Mouse (Mus musculus): ENCODE data around the gene Cpb2. TPM values are rescaled to one million over a fixed set of nuclear protein-coding genes. Genes with fewer than 3 reads are reported as not detected.

Cpb2 gene
- polyA plus RNA-seq, 1 experiment from 2014 or later, result 44.2 TPM

DNA sequence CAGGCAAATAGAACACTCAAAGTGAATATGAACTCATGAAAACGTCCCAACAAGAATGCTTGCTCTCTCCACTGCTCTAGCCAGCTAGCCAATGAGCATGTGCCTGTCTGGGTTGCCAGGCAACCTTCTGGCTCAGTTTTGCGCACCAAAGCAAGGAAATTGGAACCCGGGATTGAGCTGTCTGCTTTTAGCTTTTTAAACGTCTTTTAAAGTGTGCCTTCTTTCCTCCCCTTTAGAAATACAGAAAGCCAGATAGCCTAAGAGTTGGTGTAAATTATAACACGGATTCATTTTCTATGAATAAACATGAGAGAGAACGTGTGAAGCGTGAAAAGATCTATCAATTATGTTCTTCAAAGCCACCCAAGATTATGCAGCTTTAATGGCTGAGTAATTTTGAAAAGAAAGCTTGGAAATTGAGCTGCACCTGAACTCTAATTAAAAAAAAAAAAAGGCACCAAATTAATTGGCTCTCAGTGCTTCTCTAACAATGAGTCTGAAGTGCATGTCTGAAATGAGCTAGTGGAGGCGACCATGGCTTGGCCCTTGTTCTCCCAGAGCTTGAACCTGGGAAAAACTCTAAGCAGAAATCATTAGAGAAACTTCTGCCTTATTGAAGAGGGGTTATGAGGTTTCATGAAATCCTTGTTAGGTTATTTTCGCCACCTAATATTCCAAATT lies 6.0 kb upstream of the Cpb2 start:
- H3K4me2 ChIP-seq, result no peak overlapping the region
- H3K27ac ChIP-seq (ENCODE audit: low read depth, low read length), result no peak overlapping the region
- no peaks in the 10 kb centered on the region; the same call in 1 of the 2 replicates for H3K4me1 ChIP-seq (replicated peaks; ENCODE audit: control insufficient read depth, insufficient read depth, low read length)
- H3K4me3 ChIP-seq (ENCODE audit: low read depth, low read length), result no peak overlapping the region
- ATAC-seq (replicated peaks; ENCODE audit: low FRiP score) (no peak), DNase-seq (ENCODE audit: low spot score) (no peak)
- no peaks in the 10 kb centered on the region for H3K36me3 ChIP-seq (ENCODE audit: control insufficient read depth, insufficient read depth, low read length)
- H3K27me3 ChIP-seq (replicated peaks; ENCODE audit: control insufficient read depth, insufficient read depth, low read length), result no peaks in the 10 kb centered on the region
- H3K9ac ChIP-seq (ENCODE audit: low read depth, low read length), result no peak overlapping the region
- H3K9me3 ChIP-seq (ENCODE audit: control insufficient read depth, low read length), result no peaks in the 10 kb centered on the region
- 69% methylated on average over 9 of the region's 9 CpGs for WGBS

DNA sequence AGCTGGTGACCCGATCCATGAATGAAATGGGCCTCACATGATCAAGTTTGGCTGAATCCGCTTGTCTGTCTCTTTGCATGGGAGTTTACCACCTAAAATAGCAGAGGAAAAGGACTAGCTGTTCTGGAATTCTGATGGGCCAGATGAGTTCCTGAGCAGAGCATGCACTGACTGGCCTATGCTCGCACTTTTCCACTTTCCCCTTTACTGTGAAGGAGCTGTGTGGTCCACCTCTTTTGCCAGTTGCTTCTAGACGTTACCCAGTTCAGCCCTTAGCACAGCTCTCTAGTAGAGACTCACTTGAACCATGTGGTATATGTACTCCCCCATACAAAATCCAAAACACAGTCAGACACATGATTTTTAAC lies 5.5 kb upstream of the Cpb2 start:
- Histone ChIP-seq H3K27me3 (replicated peaks; ENCODE audit: control insufficient read depth, insufficient read depth, low read length) (no peaks in the 10 kb centered on the region), H3K4me3 (ENCODE audit: low read depth, low read length) (no peak overlapping the region), H3K27ac (ENCODE audit: low read depth, low read length) (no peak overlapping the region), H3K4me1 (replicated peaks; ENCODE audit: control insufficient read depth, insufficient read depth, low read length) (no peaks in the 10 kb centered on the region; the same call in 1 of the 2 replicates), H3K9me3 (ENCODE audit: control insufficient read depth, low read length) (no peaks in the 10 kb centered on the region), H3K4me2 (no peak overlapping the region), H3K9ac (ENCODE audit: low read depth, low read length) (no peak overlapping the region), H3K36me3 (ENCODE audit: control insufficient read depth, insufficient read depth, low read length) (no peaks in the 10 kb centered on the region)
- WGBS, result 79% methylated on average over 4 of the region's 4 CpGs
- ATAC-seq (replicated peaks; ENCODE audit: low FRiP score) (no peak), DNase-seq (ENCODE audit: low spot score) (no peak)

DNA sequence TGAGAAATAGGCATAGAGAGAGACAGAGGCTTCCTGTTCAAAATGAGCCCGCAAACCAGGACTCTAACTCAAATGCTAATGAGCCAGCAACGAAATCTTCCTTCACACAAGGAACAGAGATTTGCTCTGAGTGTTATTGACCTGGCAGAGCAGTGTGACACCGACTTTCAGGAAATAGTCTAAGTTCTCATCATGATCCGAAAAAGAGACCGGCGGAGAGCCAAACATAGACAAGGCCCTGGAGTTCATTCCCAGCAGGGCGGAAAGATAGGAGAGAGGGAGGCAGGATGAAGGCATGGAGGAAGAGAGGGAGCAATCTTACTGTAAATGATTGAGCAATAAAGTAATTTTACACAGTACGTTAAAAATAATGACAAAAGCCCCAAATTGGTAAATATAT lies 5.0 kb upstream of the Cpb2 start:
- no peak overlapping the region for H3K9ac ChIP-seq (ENCODE audit: low read depth, low read length)
- H3K4me2 ChIP-seq, result no peak overlapping the region
- ATAC-seq (replicated peaks; ENCODE audit: low FRiP score) (no peak), DNase-seq (ENCODE audit: low spot score) (no peak)
- H3K27ac ChIP-seq (ENCODE audit: low read depth, low read length), result no peak overlapping the region
- H3K36me3 ChIP-seq (ENCODE audit: control insufficient read depth, insufficient read depth, low read length), result no peaks in the 10 kb centered on the region
- H3K27me3 ChIP-seq (replicated peaks; ENCODE audit: control insufficient read depth, insufficient read depth, low read length), result no peaks in the 10 kb centered on the region
- WGBS, result 86% methylated on average over 8 of the region's 8 CpGs
- H3K4me1 ChIP-seq (replicated peaks; ENCODE audit: control insufficient read depth, insufficient read depth, low read length), result no peaks in the 10 kb centered on the region; the same call in 1 of the 2 replicates
- H3K9me3 ChIP-seq (ENCODE audit: control insufficient read depth, low read length), result no peaks in the 10 kb centered on the region
- H3K4me3 ChIP-seq (ENCODE audit: low read depth, low read length), result no peak overlapping the region

DNA sequence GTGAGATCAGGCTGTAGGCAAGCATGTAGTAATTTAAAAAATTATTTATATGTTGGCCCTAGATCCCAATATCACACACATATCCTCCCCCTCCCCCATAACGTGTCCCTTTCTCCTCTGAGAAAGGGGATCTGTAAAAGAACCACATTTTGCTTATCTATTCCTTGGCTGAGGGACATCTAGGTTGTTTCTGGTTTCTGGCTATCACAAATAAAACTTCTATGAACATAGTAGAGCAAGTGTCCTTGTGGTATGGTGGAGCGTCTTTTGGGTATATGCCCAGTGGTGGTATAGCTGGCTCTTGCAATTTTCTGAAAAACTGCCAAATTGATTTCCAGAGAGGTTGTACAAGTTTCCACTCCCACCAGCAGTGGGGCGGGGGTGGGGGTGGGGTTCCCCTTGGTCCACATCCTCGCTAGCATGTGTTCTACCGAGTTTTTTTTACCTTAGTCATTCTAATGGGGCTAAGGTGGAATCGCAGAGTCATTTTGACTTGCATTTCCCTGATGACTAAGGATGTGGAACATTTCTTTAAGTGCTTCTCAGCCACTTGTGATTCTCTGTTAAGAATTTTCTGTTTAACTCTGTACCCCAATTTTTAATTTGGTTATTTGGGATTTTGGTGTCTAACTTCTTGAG lies 3.9 kb upstream of the Cpb2 start:
- 54% methylated on average over 6 of the region's 6 CpGs for WGBS
- Histone ChIP-seq H3K4me1 (replicated peaks; ENCODE audit: control insufficient read depth, insufficient read depth, low read length) (no peaks in the 10 kb centered on the region; the same call in 1 of the 2 replicates), H3K27me3 (replicated peaks; ENCODE audit: control insufficient read depth, insufficient read depth, low read length) (no peaks in the 10 kb centered on the region), H3K4me3 (ENCODE audit: low read depth, low read length) (no peak overlapping the region), H3K36me3 (ENCODE audit: control insufficient read depth, insufficient read depth, low read length) (no peaks in the 10 kb centered on the region), H3K27ac (ENCODE audit: low read depth, low read length) (no peak overlapping the region), H3K9me3 (ENCODE audit: control insufficient read depth, low read length) (no peaks in the 10 kb centered on the region), H3K4me2 (no peak overlapping the region), H3K9ac (ENCODE audit: low read depth, low read length) (no peak overlapping the region)
- no peak for ATAC-seq (replicated peaks; ENCODE audit: low FRiP score)
- no peak for DNase-seq (ENCODE audit: low spot score)

DNA sequence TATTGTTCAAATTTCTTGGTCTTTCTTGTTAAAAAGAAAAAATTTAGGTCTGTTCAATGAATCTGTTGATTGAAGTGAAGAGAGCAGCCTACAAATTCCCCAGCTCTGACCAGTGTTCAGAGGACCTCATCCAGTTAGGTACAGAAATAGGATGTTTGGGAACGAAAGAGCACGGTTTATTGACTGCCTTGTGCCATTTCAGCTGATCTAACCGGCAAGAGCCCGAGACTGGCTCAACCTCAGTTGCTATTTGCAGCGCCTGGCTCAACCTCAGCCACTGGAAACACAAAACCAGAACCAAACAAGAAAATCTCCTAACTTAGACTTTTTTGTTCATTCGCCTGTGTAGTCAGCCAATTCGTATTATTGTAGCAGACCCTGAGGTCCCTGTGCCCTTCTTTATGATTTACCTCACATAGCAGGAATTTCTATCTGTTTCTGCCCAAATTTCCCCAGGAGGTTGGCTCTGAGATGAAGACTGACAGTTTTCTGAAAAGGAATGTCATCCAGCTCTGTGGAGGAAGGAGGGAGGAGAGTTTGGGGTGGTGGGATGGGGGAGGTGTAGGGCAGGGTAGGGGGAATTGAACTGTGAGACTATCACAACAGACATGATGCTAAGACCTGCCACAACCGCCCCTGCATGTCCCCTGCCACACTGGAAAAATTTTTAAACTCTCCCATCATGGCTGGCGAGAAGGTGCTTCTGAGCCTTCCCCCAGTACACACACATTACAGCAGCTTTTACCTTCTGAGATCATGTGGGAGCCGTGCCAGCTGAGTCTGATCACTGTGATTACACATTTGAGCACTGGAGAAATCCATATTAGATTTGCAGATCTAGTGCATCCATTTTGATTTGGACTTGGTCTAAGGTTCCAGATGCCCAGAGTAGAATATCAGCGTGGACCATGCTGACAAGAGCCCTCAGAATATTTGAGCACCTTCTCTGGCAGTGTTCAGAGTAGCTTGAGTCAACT lies 4.2 kb downstream of the Cpb2 start:
- no peaks in the 10 kb centered on the region for H3K36me3 ChIP-seq (ENCODE audit: control insufficient read depth, insufficient read depth, low read length)
- ATAC-seq (replicated peaks; ENCODE audit: low FRiP score) (no peak), DNase-seq (ENCODE audit: low spot score) (no peak)
- no peaks in the 10 kb centered on the region for H3K4me1 ChIP-seq (replicated peaks; ENCODE audit: control insufficient read depth, insufficient read depth, low read length)
- no peak overlapping the region for H3K4me2 ChIP-seq
- WGBS, result 72% methylated on average over 11 of the region's 11 CpGs
- no peak overlapping the region for H3K27ac ChIP-seq (ENCODE audit: low read depth, low read length)
- no peak overlapping the region for H3K4me3 ChIP-seq (ENCODE audit: low read depth, low read length)
- H3K9ac ChIP-seq (ENCODE audit: low read depth, low read length), result no peak overlapping the region
- no peaks in the 10 kb centered on the region for H3K9me3 ChIP-seq (ENCODE audit: control insufficient read depth, low read length)
- H3K27me3 ChIP-seq (replicated peaks; ENCODE audit: control insufficient read depth, insufficient read depth, low read length), result no peaks in the 10 kb centered on the region

DNA sequence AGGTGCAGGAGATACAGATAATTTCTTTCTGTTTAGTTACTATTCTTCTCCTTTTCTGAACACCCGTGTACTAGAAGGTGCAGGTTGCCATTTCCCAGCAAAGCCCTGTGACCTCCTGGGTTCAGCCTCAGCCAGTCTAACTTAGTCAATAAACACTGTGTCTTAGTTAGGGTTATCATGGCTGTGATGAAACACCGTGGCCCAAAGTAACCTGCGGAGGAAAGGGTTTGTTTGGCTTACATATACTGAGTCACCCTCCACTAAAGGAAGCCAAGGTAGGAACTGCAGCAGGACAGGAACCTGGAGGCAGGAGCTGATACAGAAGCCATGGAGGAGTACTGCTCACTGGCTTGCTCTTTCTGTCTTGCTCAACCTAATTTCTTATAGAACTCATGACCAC lies 8.3 kb downstream of the Cpb2 start:
- H3K4me2 ChIP-seq, result no peak overlapping the region
- no peaks in the 10 kb centered on the region for H3K36me3 ChIP-seq (ENCODE audit: control insufficient read depth, insufficient read depth, low read length)
- H3K9me3 ChIP-seq (ENCODE audit: control insufficient read depth, low read length), result no peaks in the 10 kb centered on the region
- no peaks in the 10 kb centered on the region for H3K4me1 ChIP-seq (replicated peaks; ENCODE audit: control insufficient read depth, insufficient read depth, low read length)
- no peak overlapping the region for H3K9ac ChIP-seq (ENCODE audit: low read depth, low read length)
- no peak overlapping the region for H3K27ac ChIP-seq (ENCODE audit: low read depth, low read length)
- DNase-seq (ENCODE audit: low spot score) (no peak), ATAC-seq (replicated peaks; ENCODE audit: low FRiP score) (no peak)
- no peaks in the 10 kb centered on the region for H3K27me3 ChIP-seq (replicated peaks; ENCODE audit: control insufficient read depth, insufficient read depth, low read length)
- WGBS, result 69% methylated on average over 3 of the region's 3 CpGs
- H3K4me3 ChIP-seq (ENCODE audit: low read depth, low read length), result no peak overlapping the region

DNA sequence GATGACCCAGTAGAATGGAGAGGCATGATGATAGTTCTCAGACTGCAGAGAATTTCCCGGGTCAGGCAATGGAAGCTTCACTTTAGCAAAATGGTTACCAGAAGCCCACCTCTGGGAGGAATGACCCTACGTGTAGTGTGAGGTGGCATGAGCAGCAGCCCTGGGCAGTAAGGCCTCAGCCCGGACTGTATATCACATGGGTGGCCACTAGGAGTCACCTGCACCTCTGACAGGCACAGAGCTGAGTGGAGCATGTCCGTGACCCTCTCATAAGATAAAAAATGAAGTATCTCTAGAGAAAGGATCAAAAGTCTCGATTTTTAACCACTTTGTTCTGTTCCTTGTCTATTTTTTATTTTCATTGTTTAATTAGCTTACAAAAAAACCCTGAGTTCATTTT lies 14.4 kb downstream of the Cpb2 start:
- H3K4me1 ChIP-seq (replicated peaks; ENCODE audit: control insufficient read depth, insufficient read depth, low read length), result no peaks in the 10 kb centered on the region
- no peaks in the 10 kb centered on the region for H3K27me3 ChIP-seq (replicated peaks; ENCODE audit: control insufficient read depth, insufficient read depth, low read length)
- H3K9me3 ChIP-seq (ENCODE audit: control insufficient read depth, low read length), result no peaks in the 10 kb centered on the region
- no peak for ATAC-seq (replicated peaks; ENCODE audit: low FRiP score)
- no peak overlapping the region for H3K9ac ChIP-seq (ENCODE audit: low read depth, low read length)
- H3K4me2 ChIP-seq, result no peak overlapping the region
- DNase-seq (ENCODE audit: low spot score), result no peak
- WGBS, result 44% methylated on average over 5 of the region's 5 CpGs
- no peaks in the 10 kb centered on the region for H3K36me3 ChIP-seq (ENCODE audit: control insufficient read depth, insufficient read depth, low read length)
- H3K27ac ChIP-seq (ENCODE audit: low read depth, low read length), result no peak overlapping the region
- no peak overlapping the region for H3K4me3 ChIP-seq (ENCODE audit: low read depth, low read length)

DNA sequence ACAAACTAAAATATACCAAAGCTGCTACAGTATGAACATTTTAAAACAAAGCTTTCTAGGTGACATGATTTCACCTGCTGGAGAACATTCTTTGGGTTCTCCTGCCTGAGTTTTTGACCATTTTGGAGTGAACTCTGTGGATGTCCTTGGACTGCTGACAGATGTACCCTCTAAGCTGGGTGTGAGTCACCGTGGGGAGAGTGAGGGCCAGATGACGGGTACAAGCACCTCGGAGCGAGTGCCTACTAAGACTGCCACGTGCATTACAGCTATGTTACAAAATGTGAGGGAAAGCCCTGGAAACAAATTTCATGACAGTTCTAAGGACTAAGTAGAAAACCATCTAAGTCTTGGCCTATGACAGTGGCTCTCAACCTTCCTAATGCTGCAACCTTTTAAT lies 27.4 kb downstream of the Cpb2 start:
- H3K27ac ChIP-seq (ENCODE audit: low read depth, low read length), result no peak overlapping the region
- H3K36me3 ChIP-seq (ENCODE audit: control insufficient read depth, insufficient read depth, low read length), result no peaks in the 10 kb centered on the region
- H3K9me3 ChIP-seq (ENCODE audit: control insufficient read depth, low read length), result no peaks in the 10 kb centered on the region
- no peak overlapping the region for H3K9ac ChIP-seq (ENCODE audit: low read depth, low read length)
- 79% methylated on average over 5 of the region's 5 CpGs for WGBS
- H3K4me1 ChIP-seq (replicated peaks; ENCODE audit: control insufficient read depth, insufficient read depth, low read length), result no peaks in the 10 kb centered on the region
- H3K27me3 ChIP-seq (replicated peaks; ENCODE audit: control insufficient read depth, insufficient read depth, low read length), result no peaks in the 10 kb centered on the region; the same call in 1 of the 2 replicates
- ATAC-seq (replicated peaks; ENCODE audit: low FRiP score) (no peak), DNase-seq (ENCODE audit: low spot score) (no peak)
- no peak overlapping the region for H3K4me2 ChIP-seq
- H3K4me3 ChIP-seq (ENCODE audit: low read depth, low read length), result no peak overlapping the region
